13 mouse cellular contexts compared by ENCODE assay signal in the genomic region with DNA sequence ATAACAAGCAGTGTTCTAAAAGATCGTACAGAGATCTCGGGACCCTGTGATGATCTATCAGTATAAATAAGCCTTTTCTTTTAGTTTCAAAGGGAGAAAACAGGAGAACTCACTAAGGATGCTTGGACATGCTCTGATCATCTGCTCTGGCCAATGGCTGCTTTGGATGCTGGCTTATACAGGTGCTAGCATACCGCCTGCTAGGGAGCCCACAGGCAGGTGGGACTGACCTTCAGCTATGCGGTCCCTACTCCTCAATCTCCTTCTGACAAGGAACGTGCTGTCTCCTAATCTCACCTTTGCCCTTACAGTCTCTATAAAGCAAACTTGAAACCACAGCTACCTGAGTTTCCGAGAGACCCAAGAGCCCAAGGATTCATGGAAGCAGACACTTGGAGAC. TPM values are rescaled to one million over a fixed set of nuclear protein-coding genes. Genes with fewer than 3 reads are reported as not detected.
DNase-seq lines count a peak whose midpoint lies in the region; ATAC-seq and TF ChIP-seq lines count a peak whose summit lies in the region.
"Had no signal": no experiment of that assay in that cellular context is flagged by ENCODE, and none has a peak within 500 bp of the region (broad histone marks: within the 10 kb centered on the region; RNA-seq: fewer than 3 reads in every experiment).

No protein-coding gene starts in this region.

- TF ChIP-seq CTCF in forebrain, postnatal 0 days (IDR thresholded peaks at IDR 0.05; ENCODE audit: low read depth) = no peak

- peak; percentile 24; the same call in 1 of the 2 replicates for ATAC-seq in forebrain, embryonic 15.5 days (replicated peaks)
- ATAC-seq in forebrain, postnatal 0 days = no peak
- ATAC-seq in hindbrain, embryonic 13.5 days (ENCODE audit: low FRiP score) = peak; percentile 30; the same call in 1 of the 2 replicates
- ATAC-seq in neural tube, embryonic 12.5 days (ENCODE audit: low FRiP score, low read depth) = 0 out of 2 replicates have a peak, but pooled peaks have one; percentile 26
- ATAC-seq: activated CD4-positive, CD25-positive, alpha-beta regulatory T cell, adult 4 months; Patski had no signal

- WGBS in forebrain, embryonic 15.5 days = 87% methylated on average over 6 of the region's 6 CpGs
- WGBS in forebrain, postnatal 0 days = 84% methylated on average over 6 of the region's 6 CpGs
- 83% methylated on average over 6 of the region's 6 CpGs for WGBS in hindbrain, embryonic 13.5 days
- WGBS in hindbrain, embryonic 10.5 days = 84% methylated on average over 6 of the region's 6 CpGs
- WGBS in neural tube, embryonic 12.5 days = 90% methylated on average over 6 of the region's 6 CpGs

- no peak for DNase-seq in forebrain, postnatal 0 days
- DNase-seq in hindbrain, embryonic 10.5 days (ENCODE audit: low spot score) = no peak
- DNase-seq in neural tube, embryonic 10.5 days (ENCODE audit: extremely low spot score, low spot score) = no peak

- H3K27ac ChIP-seq in forebrain, embryonic 15.5 days (replicated peaks) = no peak overlapping the region
- H3K27ac ChIP-seq in forebrain, postnatal 0 days (ENCODE audit: low read depth, low read length) = no peak overlapping the region
- H3K27ac ChIP-seq in hindbrain, embryonic 13.5 days = no peak overlapping the region
- no peak overlapping the region for H3K27ac ChIP-seq in hindbrain, embryonic 10.5 days
- H3K27ac ChIP-seq in neural tube, embryonic 12.5 days = no peak overlapping the region
- H3K27ac ChIP-seq: forebrain, embryonic 12.5 days; heart, adult 2 months; hindbrain, embryonic 14.5 days had no signal

- H3K4me1 ChIP-seq in forebrain, embryonic 15.5 days = no peaks in the 10 kb centered on the region
- no peaks in the 10 kb centered on the region for H3K4me1 ChIP-seq in forebrain, postnatal 0 days (ENCODE audit: insufficient read depth)
- H3K4me1 ChIP-seq in hindbrain, embryonic 13.5 days (replicated peaks) = no peaks in the 10 kb centered on the region
- no peaks in the 10 kb centered on the region for H3K4me1 ChIP-seq in hindbrain, embryonic 10.5 days (replicated peaks)
- no peaks in the 10 kb centered on the region for H3K4me1 ChIP-seq in neural tube, embryonic 12.5 days
- H3K4me1 ChIP-seq: forebrain, embryonic 12.5 days; heart, embryonic 12.5 days had no signal

- no peak overlapping the region for H3K4me3 ChIP-seq in forebrain, embryonic 15.5 days
- no peak overlapping the region for H3K4me3 ChIP-seq in forebrain, postnatal 0 days (ENCODE audit: low read depth, low read length)
- H3K4me3 ChIP-seq in hindbrain, embryonic 13.5 days = no peak overlapping the region
- no peak overlapping the region for H3K4me3 ChIP-seq in hindbrain, embryonic 10.5 days
- no peak overlapping the region for H3K4me3 ChIP-seq in neural tube, embryonic 12.5 days
- H3K4me3 ChIP-seq: forebrain, embryonic 12.5 days; heart, adult 2 months; heart, embryonic 12.5 days had no signal

- no peaks in the 10 kb centered on the region for H3K27me3 ChIP-seq in forebrain, embryonic 15.5 days
- no peaks in the 10 kb centered on the region; the same call in 1 of the 2 replicates for H3K27me3 ChIP-seq in forebrain, postnatal 0 days (ENCODE audit: insufficient read depth, low read length)
- no peaks in the 10 kb centered on the region for H3K27me3 ChIP-seq in hindbrain, embryonic 13.5 days
- no peaks in the 10 kb centered on the region for H3K27me3 ChIP-seq in hindbrain, embryonic 10.5 days (ENCODE audit: insufficient read depth, poor library complexity, severe bottlenecking)
- H3K27me3 ChIP-seq in neural tube, embryonic 12.5 days (replicated peaks) = no peaks in the 10 kb centered on the region
- H3K27me3 ChIP-seq: CH12.LX; forebrain, embryonic 12.5 days; Patski had no signal

- H3K4me2 ChIP-seq in forebrain, embryonic 15.5 days (replicated peaks) = no peak overlapping the region
- no peak overlapping the region for H3K4me2 ChIP-seq in forebrain, postnatal 0 days (ENCODE audit: low read depth)
- H3K4me2 ChIP-seq in hindbrain, embryonic 13.5 days = no peak overlapping the region
- H3K4me2 ChIP-seq in neural tube, embryonic 12.5 days (replicated peaks) = no peak overlapping the region
- H3K4me2 ChIP-seq: forebrain, embryonic 12.5 days; heart, embryonic 12.5 days; hindbrain, embryonic 14.5 days had no signal

- no peaks in the 10 kb centered on the region for H3K9me3 ChIP-seq in forebrain, embryonic 15.5 days
- H3K9me3 ChIP-seq in forebrain, postnatal 0 days (ENCODE audit: low read length) = no peaks in the 10 kb centered on the region
- H3K9me3 ChIP-seq in hindbrain, embryonic 13.5 days = no peaks in the 10 kb centered on the region
- H3K9me3 ChIP-seq in hindbrain, embryonic 10.5 days = no peaks in the 10 kb centered on the region
- H3K9me3 ChIP-seq in neural tube, embryonic 12.5 days = no peaks in the 10 kb centered on the region
- H3K9me3 ChIP-seq: forebrain, embryonic 12.5 days; heart, embryonic 12.5 days had no signal

- no peak overlapping the region for H3K9ac ChIP-seq in forebrain, embryonic 15.5 days (replicated peaks)
- no peak overlapping the region for H3K9ac ChIP-seq in forebrain, postnatal 0 days
- peak overlapping the region; percentile 25; the same call in 1 of the 2 replicates for H3K9ac ChIP-seq in hindbrain, embryonic 13.5 days
- H3K9ac ChIP-seq in neural tube, embryonic 12.5 days = no peak overlapping the region
- H3K9ac ChIP-seq: forebrain, embryonic 12.5 days; heart, embryonic 12.5 days had no signal

- no peaks in the 10 kb centered on the region for H3K36me3 ChIP-seq in forebrain, embryonic 15.5 days
- H3K36me3 ChIP-seq in forebrain, postnatal 0 days (ENCODE audit: insufficient read depth) = no peaks in the 10 kb centered on the region
- no peaks in the 10 kb centered on the region for H3K36me3 ChIP-seq in hindbrain, embryonic 13.5 days
- H3K36me3 ChIP-seq in hindbrain, embryonic 10.5 days = no peaks in the 10 kb centered on the region
- no peaks in the 10 kb centered on the region for H3K36me3 ChIP-seq in neural tube, embryonic 12.5 days
- H3K36me3 ChIP-seq: forebrain, embryonic 12.5 days; heart, embryonic 12.5 days had no signal

RNA-seq across cellular contexts. Expression of a gene that starts 38.8 kb away (rescaled TPM):
- polyA plus RNA-seq in forebrain, embryonic 15.5 days (2015; fragmentation: Nextera tagmentation; extraction: Ambion mirVana) = 7.9 and 8.8 TPM in 2 replicates
- 1.1 and 1.6 TPM in 2 replicates for total RNA-seq in forebrain, postnatal 0 days (2014; rRNA removed)
- 9.5 and 10.0 TPM in 2 replicates for polyA plus RNA-seq in forebrain, postnatal 0 days (2015; fragmentation: Nextera tagmentation; extraction: Ambion mirVana)
- 8.5 and 12.1 TPM in 2 replicates for polyA plus RNA-seq in hindbrain, embryonic 13.5 days (2015; fragmentation: Nextera tagmentation; extraction: Ambion mirVana)
- 4.9 and 8.9 TPM in 2 replicates for polyA plus RNA-seq in hindbrain, embryonic 10.5 days (2016; fragmentation: Nextera tagmentation; extraction: Ambion mirVana)
- polyA plus RNA-seq in neural tube, embryonic 12.5 days (2016; fragmentation: Nextera tagmentation; extraction: Ambion mirVana) = 6.9 and 7.6 TPM in 2 replicates

RNA-seq across cellular contexts. Expression of a gene that starts 38.8 kb away (rescaled TPM):
- polyA plus RNA-seq in forebrain, embryonic 15.5 days (2015; fragmentation: Nextera tagmentation; extraction: Ambion mirVana) = 28.5 and 31.7 TPM in 2 replicates
- total RNA-seq in forebrain, postnatal 0 days (2014; rRNA removed) = 21.1 and 24.2 TPM in 2 replicates
- polyA plus RNA-seq in forebrain, postnatal 0 days (2015; fragmentation: Nextera tagmentation; extraction: Ambion mirVana) = 27.1 and 29.2 TPM in 2 replicates
- 31.0 and 32.8 TPM in 2 replicates for polyA plus RNA-seq in hindbrain, embryonic 13.5 days (2015; fragmentation: Nextera tagmentation; extraction: Ambion mirVana)
- 28.1 TPM in 2 replicates for polyA plus RNA-seq in hindbrain, embryonic 10.5 days (2016; fragmentation: Nextera tagmentation; extraction: Ambion mirVana)
- 33.9 and 37.2 TPM in 2 replicates for polyA plus RNA-seq in neural tube, embryonic 12.5 days (2016; fragmentation: Nextera tagmentation; extraction: Ambion mirVana)

RNA-seq across cellular contexts. Expression of a gene that starts 56.9 kb away (rescaled TPM):
- 16.8 and 17.5 TPM in 2 replicates for polyA plus RNA-seq in forebrain, embryonic 15.5 days (2015; fragmentation: Nextera tagmentation; extraction: Ambion mirVana)
- 59.3 and 61.7 TPM in 2 replicates for total RNA-seq in forebrain, postnatal 0 days (2014; rRNA removed)
- 12.0 and 13.2 TPM in 2 replicates for polyA plus RNA-seq in forebrain, postnatal 0 days (2015; fragmentation: Nextera tagmentation; extraction: Ambion mirVana)
- 13.7 and 16.3 TPM in 2 replicates for polyA plus RNA-seq in hindbrain, embryonic 13.5 days (2015; fragmentation: Nextera tagmentation; extraction: Ambion mirVana)
- 24.5 and 32.5 TPM in 2 replicates for polyA plus RNA-seq in hindbrain, embryonic 10.5 days (2016; fragmentation: Nextera tagmentation; extraction: Ambion mirVana)
- 18.7 and 20.2 TPM in 2 replicates for polyA plus RNA-seq in neural tube, embryonic 12.5 days (2016; fragmentation: Nextera tagmentation; extraction: Ambion mirVana)
